Mouse (Mus musculus) thymus, postnatal 36 days (tissue): ENCODE measurements around the gene Nap1l4.
A peak's percentile ranks its signal among the peaks of the same experiment; 100 is the strongest.
"Not testable (repeated sequence)": the region's sequence is repeated elsewhere in the genome, so short reads cannot be mapped to it uniquely, and the experiment has no call there.

ENCODE experiments used
- DNase-seq, 2 experiments: peaks; one replicate each; pipeline ENCODE4 v3.0.0; 2022; ENCODE audit warnings: mixed read lengths in 2 of 2

Nap1l4 gene

DNA sequence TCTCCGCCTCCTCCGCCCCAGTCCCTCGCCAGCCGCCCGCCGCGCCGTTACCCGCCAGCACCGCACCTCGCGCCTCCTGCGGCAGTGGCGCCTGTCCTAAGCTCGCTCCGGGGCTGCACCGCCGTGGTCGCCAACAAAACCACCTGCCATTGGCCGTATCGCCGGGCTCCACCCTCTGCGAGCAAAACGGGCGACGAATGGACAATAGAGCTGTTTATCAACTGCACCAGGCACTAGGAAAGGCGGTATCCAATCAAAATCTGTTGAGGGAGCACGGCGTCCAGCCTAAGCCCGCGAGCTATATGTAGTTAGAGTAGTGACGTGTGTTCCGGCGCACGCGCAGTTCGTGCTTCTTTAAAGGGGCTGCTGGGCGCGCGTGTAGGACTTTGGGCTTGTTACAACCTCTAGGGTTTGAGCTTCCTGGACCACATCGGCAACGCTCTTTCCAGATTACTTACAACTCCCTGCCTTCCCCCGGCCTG is at the start of gene Nap1l4:
Gene Nap1l4, minus strand, starts transcription at position 131 of the 482 bp plus-strand sequence.
- peak; percentile 99 for DNase-seq

DNA sequence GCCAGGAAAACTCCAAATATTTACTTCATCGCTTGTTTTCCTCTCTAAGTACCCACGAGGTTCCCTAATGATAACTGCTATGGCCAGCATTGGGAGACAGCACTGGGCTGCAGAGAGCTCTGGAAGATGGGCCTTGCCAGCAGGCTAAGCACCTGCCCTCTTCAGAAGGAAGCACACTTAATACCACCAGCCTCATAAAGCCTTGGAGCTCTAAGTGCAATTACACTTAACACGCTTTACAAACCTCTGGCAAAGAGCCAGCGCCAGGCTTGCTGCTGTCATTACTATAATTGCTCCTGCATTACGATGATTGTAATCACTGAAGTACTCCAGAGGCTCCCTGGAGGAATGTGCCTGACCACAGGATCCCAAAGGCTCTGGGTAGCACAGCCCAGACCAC is 46.0 kb upstream of the Nap1l4 start:
- DNase-seq = no peak

GRCm38 (mm10) chr7:143592255-143592654 is 43.3 kb upstream of the Nap1l4 start:
- no peak for DNase-seq

DNA sequence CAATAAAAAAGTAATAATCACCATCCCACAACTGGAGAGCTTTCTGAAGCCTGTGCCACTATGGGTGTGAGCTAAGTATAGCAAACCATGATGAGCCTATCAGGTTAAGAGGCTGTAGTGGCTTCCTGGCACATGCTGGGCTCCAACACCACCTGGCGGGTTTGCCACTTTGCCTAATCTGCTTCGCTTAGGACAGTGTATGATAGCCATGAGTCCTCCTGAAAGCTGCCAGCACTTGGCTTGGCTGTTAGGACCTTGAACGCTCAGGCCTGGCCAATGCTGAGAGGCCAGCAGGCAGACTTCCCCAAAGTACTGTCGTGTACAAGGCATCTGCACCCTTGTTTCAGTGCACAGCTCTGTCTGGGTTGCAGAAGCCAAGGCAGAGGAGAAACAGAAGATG is 39.1 kb upstream of the Nap1l4 start:
- DNase-seq = no peak

DNA sequence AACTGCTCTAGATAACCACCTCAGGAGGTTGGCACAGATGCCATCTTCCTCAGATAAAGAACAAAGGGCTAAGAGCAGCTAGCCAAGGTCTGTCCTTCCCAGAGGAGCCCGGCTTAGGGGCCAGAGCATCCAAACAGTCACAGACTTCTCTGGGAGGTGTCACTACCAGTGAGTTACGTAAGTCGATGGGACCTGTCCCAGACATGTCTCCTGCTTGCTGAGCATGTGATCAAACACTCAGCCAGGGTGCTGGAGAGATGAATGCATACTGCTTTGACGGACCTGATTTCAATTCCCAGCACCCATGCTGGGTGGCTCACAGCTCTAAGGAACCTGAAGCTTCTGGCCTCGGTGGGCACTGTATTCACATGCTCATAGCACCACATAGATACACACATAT is 38.7 kb upstream of the Nap1l4 start:
- no peak for DNase-seq

GRCm38 (mm10) chr7:143583956-143584355 is 35.0 kb upstream of the Nap1l4 start:
- DNase-seq = peak; percentile 65 to 70

DNA sequence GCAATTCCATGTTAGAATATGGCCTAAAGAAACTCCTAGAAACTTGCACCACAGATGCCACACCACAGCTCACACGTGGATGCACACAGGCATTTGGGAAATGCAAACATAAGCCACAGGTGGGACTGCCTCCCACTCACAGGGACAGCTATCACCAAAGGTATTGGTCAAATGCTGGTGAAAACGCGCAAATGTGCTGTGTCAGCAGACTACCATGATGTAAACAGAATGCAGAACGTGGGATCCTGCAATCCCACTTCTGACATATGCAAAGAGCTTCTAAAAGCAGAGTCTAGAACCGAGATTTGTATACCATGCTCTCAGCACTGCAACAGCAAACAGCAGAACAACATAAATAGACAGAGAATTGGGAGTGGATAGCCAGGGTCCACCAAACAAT is 34.1 kb upstream of the Nap1l4 start:
- DNase-seq = no peak

DNA sequence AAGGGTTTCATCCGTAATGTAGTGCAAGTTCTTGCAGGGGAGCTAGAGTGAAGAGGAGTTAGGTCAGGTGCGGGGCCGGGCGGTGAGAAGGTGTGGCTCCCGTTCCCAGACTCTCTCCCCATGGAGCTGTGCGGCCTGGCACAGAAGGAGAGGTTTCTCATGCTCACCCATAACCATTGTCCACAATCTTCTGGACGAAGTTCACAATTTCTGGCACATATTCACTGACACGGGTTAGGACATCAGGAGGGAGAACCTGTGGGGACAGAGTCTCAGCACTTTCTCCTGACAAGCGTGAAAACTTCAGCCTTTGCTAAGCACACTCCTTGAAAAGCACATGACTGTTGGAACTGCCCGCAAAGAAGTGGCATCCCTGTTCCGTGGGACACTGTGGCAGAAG is 26.8 kb upstream of the Nap1l4 start:
- no peak for DNase-seq

DNA sequence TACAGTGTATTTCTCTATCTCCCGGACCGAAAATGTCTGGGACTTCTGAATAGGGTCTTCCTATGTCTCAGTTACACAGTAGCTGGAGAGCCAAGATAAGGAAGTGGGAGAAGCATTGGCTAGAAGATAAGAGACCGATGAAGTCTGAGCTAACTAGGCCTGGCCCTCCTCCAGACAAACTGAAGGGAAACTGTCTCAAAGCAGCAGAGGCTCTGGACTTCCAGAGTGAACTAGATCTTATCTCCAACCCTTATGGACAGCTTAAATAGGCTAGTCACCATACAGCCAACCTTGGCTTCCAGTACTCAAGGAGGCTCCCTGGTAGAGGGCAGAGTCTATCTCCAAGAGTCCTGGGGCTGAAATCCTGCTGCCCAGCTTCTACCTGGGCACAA is 16.7 kb upstream of the Nap1l4 start:
- no peak for DNase-seq

DNA sequence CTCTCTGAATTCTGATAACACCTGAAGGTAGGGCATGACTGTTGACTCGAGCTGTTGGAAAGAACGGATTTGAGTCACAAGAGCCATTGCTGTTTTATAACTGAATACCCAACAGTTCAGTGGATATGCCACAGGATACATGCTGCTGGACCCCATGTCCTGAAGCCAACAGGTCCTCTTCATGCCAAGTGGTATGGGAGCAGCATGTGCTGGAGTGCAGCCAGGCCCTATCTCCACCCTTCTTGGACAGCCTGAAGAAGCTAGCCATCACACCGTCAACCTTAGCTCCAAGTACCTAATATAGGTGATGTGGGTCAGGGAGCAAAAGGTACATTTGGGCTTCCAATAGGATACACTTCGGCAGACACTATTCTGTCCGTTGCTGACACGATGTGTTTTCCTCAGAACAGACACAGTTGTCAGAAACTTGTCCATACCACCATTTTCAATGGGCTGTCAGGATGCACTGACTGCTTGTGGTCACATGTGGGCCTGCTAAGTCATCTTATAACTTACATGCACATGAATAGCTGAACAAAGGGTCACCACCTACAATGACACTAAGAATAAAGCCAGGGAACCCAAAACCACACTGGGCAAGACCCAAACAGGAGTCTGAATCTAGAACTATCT is 16.2 kb upstream of the Nap1l4 start:
- no peak for DNase-seq

GRCm38 (mm10) chr7:143563787-143564186 is 14.9 kb upstream of the Nap1l4 start:
- no peak for DNase-seq

DNA sequence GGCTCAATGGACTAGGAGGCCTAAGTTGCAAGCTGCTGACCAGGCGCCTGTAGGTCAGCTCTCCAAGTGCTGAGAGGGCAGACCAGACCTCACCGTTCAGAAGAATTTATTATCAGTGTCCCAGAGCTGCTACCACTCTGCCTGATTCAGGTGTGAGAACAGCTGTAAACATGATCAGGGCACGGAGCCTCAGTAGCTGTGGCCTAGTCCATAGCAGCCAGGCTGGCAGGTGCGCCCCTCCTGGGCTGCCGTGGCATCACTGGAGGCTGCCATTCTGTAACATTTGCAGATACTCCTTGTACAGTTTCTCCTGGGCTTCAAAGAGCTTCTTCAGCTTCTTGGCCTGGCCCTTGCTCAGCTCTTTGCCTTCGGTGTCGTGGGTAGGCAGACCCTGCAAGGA is 8.7 kb upstream of the Nap1l4 start:
- DNase-seq = no peak

DNA sequence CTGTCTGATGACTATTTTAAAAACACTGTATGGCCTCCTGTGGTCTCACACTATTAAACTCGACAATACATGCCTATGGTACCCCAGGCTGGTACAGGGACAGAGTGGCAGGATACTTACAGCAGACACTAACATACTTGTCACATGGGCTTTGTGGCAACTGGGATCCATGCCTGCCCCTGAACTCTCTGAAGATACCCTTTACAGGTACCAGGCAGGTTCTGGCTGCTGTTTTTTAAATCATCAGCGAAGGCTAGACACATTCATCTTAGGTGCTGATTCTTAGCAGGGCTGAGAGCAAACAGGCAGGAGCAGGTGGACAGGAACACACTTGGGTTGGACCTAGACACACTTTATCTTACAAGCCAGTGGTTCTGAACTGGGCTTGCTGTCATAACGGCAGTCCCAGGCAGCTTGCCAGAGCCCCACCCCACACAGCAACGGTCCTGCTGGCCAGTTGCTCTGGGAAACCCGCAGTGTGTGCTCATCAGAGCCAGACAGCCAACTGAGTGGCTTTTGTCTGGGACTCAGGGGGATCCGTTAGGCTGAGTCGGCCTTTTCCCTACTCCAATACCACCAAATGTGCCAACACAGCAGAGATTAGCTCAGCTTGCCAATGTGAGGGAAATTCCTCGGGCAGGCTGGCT is 8.2 kb upstream of the Nap1l4 start:
- no peak for DNase-seq

GRCm38 (mm10) chr7:143549588-143550220 is 798 bp upstream of the Nap1l4 start:
- DNase-seq = no peak

- DNase-seq = peak; percentile 71 to 81
Observed at GRCm38 (mm10) chr7:143548231-143548961, 510 bp downstream of the Nap1l4 start.

- no peak for DNase-seq
Observed at GRCm38 (mm10) chr7:143546554-143546953, 2.4 kb downstream of the Nap1l4 start.

- DNase-seq = peak; percentile 27 to 38
Observed at GRCm38 (mm10) chr7:143544368-143544767, 4.5 kb downstream of the Nap1l4 start.

- DNase-seq = no peak
Observed at GRCm38 (mm10) chr7:143538671-143539070, 10.2 kb downstream of the Nap1l4 start.

- not testable (repeated sequence) for DNase-seq
Observed at GRCm38 (mm10) chr7:143538229-143538628, 10.7 kb downstream of the Nap1l4 start.

- DNase-seq = no peak
Observed at GRCm38 (mm10) chr7:143536251-143536650, 12.7 kb downstream of the Nap1l4 start.

DNA sequence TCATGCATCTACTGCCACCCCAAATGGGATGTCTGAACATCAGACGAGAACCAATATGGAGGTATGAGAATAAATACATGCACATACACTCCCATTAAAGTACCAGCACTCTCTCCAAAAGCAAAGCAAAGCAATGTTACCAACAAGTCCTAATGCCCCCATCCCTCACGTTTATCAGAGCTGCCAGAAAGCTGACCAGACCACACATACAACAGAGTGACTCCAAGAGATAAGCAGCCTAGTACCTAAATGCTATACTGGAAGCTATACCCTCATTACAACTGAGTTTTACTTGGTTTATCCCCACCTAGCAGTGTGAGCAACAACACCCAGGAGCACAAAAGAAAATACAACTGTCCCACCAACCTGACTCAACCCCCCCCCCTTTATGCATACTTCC is 15.6 kb downstream of the Nap1l4 start:
- no peak for DNase-seq

GRCm38 (mm10) chr7:143532410-143532809 is 16.5 kb downstream of the Nap1l4 start:
- DNase-seq = no peak

- DNase-seq = no peak
Observed at GRCm38 (mm10) chr7:143519333-143519732, 29.6 kb downstream of the Nap1l4 start.

DNA sequence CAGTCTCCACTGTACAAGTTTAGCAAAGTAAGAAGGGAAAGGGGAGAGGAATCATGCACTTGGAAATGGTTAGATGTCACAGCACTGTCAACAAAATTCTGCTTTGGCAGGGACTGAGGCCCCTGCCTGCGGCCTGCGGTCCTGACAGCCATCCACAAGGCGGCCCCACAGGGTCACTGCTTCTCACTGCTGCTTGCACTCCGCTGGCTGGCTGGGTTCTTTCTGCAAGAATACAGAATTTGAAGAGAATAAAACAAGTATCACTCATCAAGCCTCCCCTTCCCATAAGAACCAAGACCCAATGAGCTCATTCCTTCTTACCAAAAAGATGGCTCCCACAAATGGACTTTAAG is 34.5 kb downstream of the Nap1l4 start:
- no peak for DNase-seq
